Mouse (Mus musculus) liver, adult (tissue): Measurements from ENCODE around the gene Trp53tg5.

ENCODE experiments used
- GATA4 ChIP-seq: IDR thresholded peaks from 2 replicates; pipeline ENCODE4 v1.6.1; 2014; ENCODE audit warnings: mild to moderate bottlenecking, low read length; ENCODE audit not compliant: insufficient replicate concordance

The Trp53tg5 gene

DNA sequence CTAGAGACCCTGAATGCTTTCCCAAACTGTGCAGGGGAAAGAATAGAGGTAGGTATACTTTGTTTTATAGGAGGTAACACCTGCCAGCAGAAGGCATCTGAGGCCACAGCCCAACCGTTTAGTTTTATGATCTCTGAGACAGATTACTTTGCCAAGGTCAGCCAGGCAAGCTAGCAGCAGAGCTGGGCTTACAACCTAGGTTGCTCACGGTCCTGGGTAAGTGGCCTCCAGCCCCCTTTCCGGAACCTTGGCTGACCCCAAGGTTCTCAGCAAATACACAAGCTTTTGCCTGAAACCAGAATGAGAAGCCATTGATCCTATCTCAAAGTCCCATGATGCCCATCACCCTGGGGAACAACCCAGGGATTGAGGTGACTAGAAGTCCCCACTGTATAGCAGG lies 38.8 kb downstream of the Trp53tg5 start:
- TF ChIP-seq GATA4: no peak

DNA sequence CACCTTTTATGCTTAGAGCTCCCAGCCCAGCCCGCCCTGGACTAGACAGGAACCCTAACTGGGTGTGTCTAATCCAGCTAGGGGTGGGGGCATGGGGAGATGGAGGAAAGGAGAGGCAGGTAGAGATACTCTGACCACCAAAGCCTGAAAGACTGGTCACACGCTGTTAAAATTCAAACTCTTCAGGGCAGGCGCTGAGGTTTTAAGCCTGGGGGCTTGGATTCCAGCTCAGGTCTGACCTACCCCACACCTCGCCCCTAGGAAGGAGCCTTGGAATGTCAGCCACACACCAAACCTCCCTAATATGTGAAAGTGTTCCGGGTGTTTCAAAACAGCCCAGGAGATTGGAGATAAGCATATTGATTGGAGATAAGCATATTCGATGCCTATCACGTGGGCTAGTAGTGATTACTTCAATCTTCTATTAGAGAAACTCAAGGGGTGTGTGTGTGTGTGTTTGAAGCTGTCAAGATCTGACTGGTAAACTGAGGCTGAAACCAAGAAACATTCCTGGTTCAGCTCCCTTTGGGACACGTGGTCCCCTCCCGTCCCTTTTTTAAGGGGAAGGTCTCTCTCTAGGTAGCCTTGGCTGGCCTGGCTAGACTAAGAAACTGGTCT lies 40.1 kb downstream of the Trp53tg5 start:
- peak; percentile 97 for TF ChIP-seq GATA4

DNA sequence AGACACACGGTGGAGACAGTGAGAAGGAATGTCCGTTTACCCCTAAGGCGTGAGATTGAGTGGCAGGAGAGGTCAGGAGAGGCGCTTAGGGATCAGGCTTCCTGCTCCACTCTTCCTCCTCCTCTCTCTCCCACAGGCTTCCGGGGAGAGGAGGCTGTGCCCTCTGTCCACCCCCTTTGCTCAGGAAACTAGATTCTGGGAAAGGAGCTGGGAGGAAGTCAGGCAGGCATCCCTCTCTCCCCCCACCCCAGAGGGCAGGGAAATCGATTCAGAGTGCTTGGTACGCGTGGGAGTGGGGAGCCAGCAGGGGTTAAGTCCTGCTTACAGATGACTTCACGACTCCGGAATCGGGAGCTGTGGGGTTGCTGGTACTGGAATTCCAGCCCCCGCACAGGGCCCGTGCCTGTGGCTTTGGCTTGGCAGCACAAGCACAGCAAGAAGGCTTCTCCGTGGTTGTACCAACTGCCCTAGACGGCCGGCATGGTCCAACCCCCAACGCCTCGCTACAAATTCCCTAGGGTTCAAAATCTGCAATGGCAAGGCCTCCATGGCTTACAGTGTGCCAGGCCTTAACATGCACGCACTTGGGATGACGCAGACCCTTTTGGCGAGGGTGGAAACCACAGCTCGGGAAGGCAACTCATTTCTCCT lies 40.9 kb downstream of the Trp53tg5 start:
- no peak for TF ChIP-seq GATA4

DNA sequence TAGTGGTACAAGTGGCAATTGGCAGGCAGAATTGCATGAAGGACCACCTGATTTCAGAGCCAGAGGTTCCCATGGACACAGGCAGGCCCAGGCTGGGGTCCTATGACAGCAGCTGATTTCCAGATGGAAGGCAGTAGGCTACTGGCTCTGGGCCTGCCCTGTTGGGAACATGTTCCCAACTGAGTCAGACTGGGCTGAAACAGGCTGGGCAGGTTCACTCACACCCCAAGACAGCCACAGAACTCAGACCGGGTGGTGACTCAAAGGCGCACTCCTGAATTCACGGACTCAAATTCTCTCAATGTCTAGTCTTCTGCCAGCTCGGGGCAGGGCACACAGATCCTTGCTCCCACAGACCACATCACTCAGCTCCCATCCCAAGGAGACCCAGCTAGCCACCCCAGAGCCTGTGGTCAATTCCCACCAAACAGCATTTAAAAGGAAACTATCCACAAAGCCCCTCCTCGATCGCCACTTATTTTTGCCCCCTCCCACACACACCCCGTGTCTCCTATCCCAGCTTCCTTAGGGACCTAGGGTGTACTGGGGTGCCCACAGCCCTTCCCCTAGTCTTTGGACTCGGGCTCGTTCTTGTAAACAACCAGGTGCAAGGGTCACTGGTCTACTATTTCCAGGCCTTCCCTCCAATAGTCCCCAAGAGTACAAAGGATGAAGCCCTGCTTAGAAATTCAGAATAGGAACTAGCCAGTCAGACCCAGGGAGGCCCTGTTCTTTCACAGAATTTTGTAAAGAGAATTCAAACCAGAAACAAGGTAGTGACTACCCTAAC lies 41.7 kb downstream of the Trp53tg5 start:
- TF ChIP-seq GATA4: no peak

DNA sequence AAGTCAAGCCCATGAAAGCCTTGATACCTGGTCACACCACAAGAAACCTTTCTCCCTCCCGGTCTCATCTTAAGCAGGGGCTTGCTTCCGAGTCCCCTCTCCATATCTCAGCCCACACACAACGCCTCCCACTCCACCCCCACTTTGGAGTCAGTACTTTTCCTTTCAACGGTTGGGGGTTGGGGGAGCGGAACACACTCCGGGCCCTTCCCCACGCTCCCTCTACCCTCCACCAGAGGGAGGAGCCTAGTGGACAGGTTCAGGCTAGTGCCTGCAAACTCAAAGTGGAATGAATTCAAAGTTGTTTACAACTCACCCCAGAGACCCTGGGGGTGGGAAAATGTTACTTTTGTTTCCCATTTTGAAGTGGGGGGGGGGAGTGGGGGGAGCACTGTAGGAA lies 42.8 kb downstream of the Trp53tg5 start:
- no peak for TF ChIP-seq GATA4

DNA sequence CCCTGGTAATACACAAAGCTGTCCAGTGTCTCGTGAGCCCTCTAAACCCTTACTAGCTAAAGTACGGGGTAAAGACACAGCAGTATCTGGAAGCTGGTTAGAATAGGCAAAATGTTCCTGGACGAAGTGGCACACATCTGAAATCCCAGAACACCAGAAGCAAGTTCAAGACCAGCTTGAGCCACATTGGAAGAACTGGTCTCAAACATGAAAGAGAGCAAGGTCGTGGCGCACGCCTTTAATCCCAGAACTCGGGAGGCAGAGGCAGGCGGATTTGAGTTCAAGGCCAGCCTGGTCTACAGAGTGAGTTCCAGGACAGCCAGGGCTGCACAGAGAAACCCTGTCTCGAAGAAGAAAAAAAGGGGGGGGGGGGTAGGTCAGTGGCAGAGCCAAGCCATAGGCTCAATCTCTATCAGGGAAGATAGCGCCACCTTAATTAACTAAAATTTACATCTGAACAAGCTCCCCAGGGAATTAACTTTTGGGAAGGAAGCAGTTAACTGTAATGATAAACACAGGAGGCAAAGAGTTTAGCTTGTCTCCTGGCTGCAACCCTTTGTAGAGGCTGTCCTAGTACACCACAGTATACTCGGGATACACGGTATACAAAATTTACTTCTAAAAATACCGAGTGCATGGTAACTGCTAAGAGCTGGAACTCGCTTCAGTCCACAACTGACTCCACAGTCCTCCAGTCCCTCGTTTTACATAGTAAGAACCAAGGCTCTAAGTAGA lies 43.5 kb downstream of the Trp53tg5 start:
- TF ChIP-seq GATA4: no peak

DNA sequence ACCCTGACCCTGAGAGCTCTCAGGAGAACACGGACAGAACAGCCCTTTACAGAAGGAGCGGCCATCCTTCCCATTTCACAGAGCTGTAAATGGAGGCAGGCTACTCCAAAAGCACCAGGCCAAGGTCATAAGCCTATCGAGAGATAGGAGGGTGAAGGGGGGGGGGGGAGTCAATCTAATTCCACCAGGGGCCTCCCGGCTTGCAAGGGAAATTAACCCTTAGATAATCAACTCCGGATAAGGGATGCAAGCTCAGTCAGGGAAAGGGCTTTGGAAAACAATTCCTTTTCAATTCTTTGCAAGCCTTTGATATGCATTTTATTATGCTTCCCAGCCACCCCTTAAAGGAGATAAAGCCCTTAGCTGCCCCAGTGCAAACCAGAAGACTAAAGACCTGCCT lies 45.1 kb downstream of the Trp53tg5 start:
- no peak for TF ChIP-seq GATA4

DNA sequence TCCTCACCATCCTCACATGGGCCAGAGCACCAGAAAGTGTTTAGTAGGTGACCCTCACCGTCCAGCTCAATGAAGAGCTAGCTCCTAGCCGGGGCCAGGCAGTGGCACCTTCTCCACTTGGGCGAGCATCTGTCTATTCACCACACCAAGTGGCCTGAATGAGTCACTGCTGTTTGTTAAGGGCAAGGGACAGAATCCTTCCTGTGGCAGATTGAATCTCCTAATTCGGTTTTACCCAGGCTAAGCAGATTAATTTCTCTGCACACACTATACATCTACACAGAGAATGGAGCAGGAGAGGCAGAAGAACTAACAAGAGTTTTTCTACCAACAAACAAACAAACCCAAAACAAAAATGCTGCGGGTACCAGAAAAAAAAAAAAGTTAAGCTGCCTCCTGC lies 46.6 kb downstream of the Trp53tg5 start:
- no peak for TF ChIP-seq GATA4

DNA sequence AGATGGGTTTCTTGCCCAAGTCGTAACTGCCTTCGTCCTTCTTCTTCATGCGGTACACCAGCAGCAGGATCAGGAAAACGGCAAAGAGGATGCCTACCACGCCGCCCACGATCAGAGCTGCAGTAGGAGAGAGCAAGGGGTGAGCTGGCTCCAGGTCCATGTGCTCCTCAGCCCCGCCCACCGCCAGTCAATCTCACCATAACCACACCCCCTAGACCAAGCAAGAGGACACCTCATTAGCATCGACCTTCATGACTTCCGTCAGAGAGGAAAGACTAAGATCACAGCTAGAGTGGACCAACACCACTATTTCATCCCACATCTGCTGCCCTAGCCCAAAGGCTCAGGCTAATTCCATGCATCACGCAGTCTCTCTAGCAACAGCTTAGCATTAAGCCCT lies 47.4 kb downstream of the Trp53tg5 start:
- TF ChIP-seq GATA4: no peak

DNA sequence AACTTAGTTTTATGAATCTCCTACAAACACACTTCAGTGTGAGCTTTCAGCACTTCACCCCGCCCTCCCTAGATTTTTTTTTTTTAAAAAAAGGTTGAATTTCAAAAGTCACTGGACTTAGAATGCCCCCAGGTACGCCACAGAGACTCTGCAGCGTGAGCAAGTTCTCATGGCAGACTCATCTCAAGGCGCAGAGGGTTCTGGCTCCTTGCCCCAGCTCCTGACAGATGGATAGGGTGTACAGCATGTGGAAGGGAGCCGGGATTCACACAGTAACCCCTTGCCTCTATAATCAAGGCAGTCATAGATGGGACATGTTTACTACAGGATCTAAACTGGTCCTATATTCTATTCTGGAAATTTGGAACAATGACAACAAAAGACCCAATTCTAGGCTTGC lies 48.1 kb downstream of the Trp53tg5 start:
- no peak for TF ChIP-seq GATA4

DNA sequence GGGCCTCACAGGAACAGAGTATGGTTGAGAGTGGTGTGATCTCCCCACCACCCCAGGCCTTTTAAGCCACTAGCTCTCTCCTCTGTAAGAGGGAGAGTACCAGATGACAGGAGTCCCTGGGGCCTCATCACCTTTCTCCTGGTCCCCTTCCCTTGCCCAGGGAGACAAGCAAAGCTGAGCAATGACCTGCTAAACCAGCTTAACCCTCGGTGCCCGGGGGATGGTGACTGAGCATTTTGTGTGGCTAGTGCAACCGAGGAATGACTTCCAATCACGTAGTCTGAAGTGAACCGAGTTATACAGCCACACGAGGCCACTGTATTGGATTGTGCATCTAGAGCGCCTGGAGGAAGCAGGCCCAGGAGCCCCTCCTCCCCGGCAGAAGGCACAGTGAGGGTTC lies 49.1 kb downstream of the Trp53tg5 start:
- no peak for TF ChIP-seq GATA4

DNA sequence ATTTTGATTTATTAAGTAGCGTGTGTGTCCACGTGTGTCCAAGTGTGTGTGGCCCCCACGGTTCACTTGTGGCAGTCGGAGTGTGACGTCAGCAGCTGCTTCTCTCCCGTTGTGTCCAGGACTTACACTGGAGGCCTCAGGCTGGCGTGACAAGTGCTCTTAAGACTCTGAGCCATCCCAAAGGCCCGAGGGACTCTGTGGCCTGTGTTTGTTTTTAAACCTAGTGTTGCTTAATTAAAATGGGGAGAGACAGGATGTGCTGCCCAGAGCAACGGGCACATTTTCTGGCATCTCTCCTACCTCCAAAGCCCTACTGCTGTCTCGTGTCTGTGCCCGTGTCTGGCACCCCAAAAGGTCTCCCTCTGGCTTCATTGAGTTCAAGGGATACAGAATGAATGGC lies 50.1 kb downstream of the Trp53tg5 start:
- no peak for TF ChIP-seq GATA4

DNA sequence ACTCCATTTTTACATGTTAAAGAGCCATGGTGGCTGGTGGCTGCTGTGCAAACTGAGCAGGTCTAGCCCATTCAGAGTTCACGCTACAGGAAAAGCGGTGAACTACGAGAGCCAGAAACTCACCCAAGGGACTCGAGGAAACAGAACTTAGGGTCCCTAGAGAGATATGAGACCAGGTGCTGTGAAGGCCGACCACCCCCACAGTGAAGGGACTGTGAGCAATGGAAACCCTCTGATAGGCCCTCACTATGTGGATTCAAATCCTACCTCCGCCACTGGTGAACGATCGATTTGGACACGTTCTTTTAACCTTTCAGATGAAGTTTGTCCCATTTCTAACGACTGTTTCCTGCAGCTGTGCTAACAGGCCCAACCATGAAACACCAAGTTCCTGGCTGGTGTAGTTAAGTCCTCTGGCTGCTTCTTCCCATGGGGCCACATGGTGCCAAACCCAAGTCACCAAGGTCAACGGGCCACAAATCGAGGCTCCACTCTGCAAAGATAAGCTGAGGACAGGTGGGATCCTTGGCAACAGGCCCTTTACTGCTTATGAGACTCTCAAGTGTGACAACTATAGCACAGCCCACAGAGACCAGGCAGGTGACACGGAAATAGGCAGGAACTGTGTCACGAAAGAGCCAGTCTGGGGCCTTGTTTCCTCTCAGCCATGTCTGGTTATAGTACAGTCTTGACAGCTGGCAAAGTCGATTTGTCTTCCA lies 50.7 kb downstream of the Trp53tg5 start:
- TF ChIP-seq GATA4: no peak

DNA sequence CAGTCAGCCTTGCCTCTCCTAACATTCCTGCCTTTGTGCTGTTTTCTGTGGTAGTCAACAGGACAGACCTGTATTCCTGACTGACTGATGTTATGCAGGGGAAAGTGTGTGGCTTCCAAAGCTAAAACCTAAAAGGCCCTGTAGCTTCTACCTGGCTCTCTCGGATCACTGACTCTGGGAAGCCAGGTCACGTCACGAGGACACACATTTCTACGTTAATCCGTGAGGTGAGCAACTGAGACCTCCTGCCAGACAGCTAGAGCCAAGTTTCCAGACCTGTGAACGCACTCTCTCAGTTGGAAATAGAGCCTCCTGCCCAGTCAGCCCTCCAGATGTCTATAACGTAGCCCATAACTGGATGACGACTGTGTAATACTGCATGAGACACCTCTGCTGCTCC lies 51.5 kb downstream of the Trp53tg5 start:
- TF ChIP-seq GATA4: no peak

DNA sequence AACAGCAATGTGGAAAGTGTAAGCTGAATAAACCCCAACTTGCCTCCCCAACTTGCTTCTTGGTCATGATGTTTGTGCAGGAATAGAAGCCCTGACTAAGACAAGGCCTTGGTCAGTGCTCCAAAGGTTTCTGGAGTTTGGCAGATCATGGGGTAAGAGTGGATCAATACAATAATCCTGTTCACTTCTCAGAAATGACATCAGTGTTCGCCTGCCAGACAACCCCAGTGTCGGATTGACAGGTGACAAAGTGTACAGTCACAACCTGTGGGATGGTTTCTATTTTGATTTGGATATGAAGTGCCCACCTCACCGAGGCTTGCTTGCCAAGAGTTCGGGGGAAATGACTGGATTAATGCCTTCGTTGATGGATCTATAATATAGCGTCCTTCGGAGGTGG lies 52.2 kb downstream of the Trp53tg5 start:
- TF ChIP-seq GATA4: no peak
